Mouse (Mus musculus) embryo, embryonic 11.5 days (tissue): ENCODE data around the gene Nemf.
A peak's percentile ranks its signal among the peaks of the same experiment; 100 is the strongest.

Experiments
- DNase-seq: peaks from one replicate; pipeline ENCODE4 v3.0.0-alpha.2; 2012; ENCODE audit warnings: low read depth, low spot score

Gene Nemf

GRCm38 (mm10) chr12:69306333-69306732, 50.6 kb downstream of the Nemf start:
- no peak for DNase-seq

- DNase-seq, result no peak
Observed at GRCm38 (mm10) chr12:69304051-69304450, 52.9 kb downstream of the Nemf start.

GRCm38 (mm10) chr12:69302171-69302570, 54.8 kb downstream of the Nemf start:
- no peak for DNase-seq

GRCm38 (mm10) chr12:69300391-69300790, 56.6 kb downstream of the Nemf start:
- DNase-seq, result no peak

- DNase-seq, result no peak
Observed at GRCm38 (mm10) chr12:69299831-69300230, 57.1 kb downstream of the Nemf start.

- no peak for DNase-seq
Observed at GRCm38 (mm10) chr12:69299231-69299630, 57.7 kb downstream of the Nemf start.

- DNase-seq, result no peak
Observed at GRCm38 (mm10) chr12:69298281-69298680, 58.7 kb downstream of the Nemf start.

- DNase-seq, result no peak
Observed at GRCm38 (mm10) chr12:69297411-69298150, 59.4 kb downstream of the Nemf start.

- DNase-seq, result peak; percentile 75
Observed at GRCm38 (mm10) chr12:69296511-69297410, 60.2 kb downstream of the Nemf start, which contains the start of gene Klhdc2. TSS of gene Klhdc2 (plus strand) at chr12:69296681.

- no peak for DNase-seq
Observed at GRCm38 (mm10) chr12:69295651-69296050, 61.3 kb downstream of the Nemf start.

GRCm38 (mm10) chr12:69294936-69295335, 62.0 kb downstream of the Nemf start:
- no peak for DNase-seq

- DNase-seq, result peak; percentile 14
Observed at GRCm38 (mm10) chr12:69293815-69294214, 63.1 kb downstream of the Nemf start.

- DNase-seq, result no peak
Observed at GRCm38 (mm10) chr12:69292401-69292800, 64.6 kb downstream of the Nemf start.

- DNase-seq, result no peak
Observed at GRCm38 (mm10) chr12:69288699-69289098, 68.3 kb downstream of the Nemf start.

GRCm38 (mm10) chr12:69287535-69287934, 69.4 kb downstream of the Nemf start:
- DNase-seq, result no peak

- no peak for DNase-seq
Observed at GRCm38 (mm10) chr12:69283146-69283545, 73.8 kb downstream of the Nemf start.

- DNase-seq, result no peak
Observed at GRCm38 (mm10) chr12:69280915-69281314, 76.0 kb downstream of the Nemf start.

- DNase-seq, result no peak
Observed at GRCm38 (mm10) chr12:69279931-69280469, 77.0 kb downstream of the Nemf start.

GRCm38 (mm10) chr12:69268956-69269355, 88.0 kb downstream of the Nemf start:
- no peak for DNase-seq

GRCm38 (mm10) chr12:69267956-69268632, 88.9 kb downstream of the Nemf start:
- no peak for DNase-seq

- no peak for DNase-seq
Observed at GRCm38 (mm10) chr12:69265031-69265430, 91.9 kb downstream of the Nemf start.

- no peak for DNase-seq
Observed at GRCm38 (mm10) chr12:69262251-69262650, 94.7 kb downstream of the Nemf start.
